Mouse (Mus musculus) E14TG2a.4 (cell line): ENCODE results near the gene March7.

ENCODE experiments used
- CTCF ChIP-seq: conservative IDR thresholded peaks from 2 replicates; pipeline ENCODE4 v1.5.1; 2014; ENCODE audit warnings: low read length
- NANOG ChIP-seq: IDR thresholded peaks from 2 replicates; pipeline ENCODE4 v1.6.1; 2014; ENCODE audit warnings: borderline replicate concordance, low read length, mixed read lengths
- POU5F1 ChIP-seq: IDR thresholded peaks from 2 replicates; pipeline ENCODE4 v1.6.1; 2014; ENCODE audit warnings: low read length, borderline replicate concordance

DNA sequence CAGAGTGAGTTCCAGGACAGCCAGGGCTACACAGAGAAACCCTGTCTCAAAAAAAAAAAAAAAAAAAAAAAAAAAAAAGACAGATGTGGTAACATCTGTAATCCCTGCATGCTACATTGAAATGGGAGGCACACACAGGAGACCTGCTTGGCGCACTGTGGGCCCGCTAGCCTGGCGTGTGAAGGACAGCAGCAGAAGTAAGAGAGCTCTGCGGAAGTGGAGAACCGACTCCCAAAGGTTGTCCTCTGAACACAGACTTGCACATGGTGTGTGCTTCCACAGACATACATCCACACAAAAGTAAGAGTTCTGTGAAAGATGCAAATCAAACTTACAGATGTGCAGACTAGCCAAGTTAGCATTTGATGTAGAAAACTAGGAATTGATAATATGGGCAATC lies 49.5 kb downstream of the March7 start:
- TF ChIP-seq CTCF, result no peak
- no peak for TF ChIP-seq POU5F1
- no peak for TF ChIP-seq NANOG
